Mouse (Mus musculus): ENCODE measurements around the gene Emb. TPM values are rescaled to one million over a fixed set of nuclear protein-coding genes. Genes with fewer than 3 reads are reported as not detected.
A peak's percentile ranks its signal among the peaks of the same experiment; 100 is the strongest.

Emb gene
- polyA plus RNA-seq, 2 experiments = 11.9 to 18.4 TPM

GRCm38 (mm10) chr13:117216126-117216525 lies 7.8 kb downstream of the Emb start:
- H3K4me1 ChIP-seq (ENCODE audit: control insufficient read depth, insufficient read depth, low read length) = peaks cover 6% of the 10 kb centered on the region
- H3K36me3 ChIP-seq (ENCODE audit: control insufficient read depth, insufficient read depth, low read length) = no peaks in the 10 kb centered on the region
- no peak overlapping the region for H3K4me3 ChIP-seq (replicated peaks; ENCODE audit: low read length)
- H3K4me2 ChIP-seq (replicated peaks; ENCODE audit: low read depth, low read length, severe bottlenecking) = no peak overlapping the region
- H3K27ac ChIP-seq (replicated peaks; ENCODE audit: low read depth, low read length) = no peak overlapping the region
- ATAC-seq (ENCODE audit: low FRiP score, low read depth) (no peak), DNase-seq (ENCODE audit: low spot score) (no peak)
- 23% methylated on average over 10 of the region's 10 CpGs for WGBS
- no peaks in the 10 kb centered on the region for H3K27me3 ChIP-seq (ENCODE audit: control insufficient read depth, insufficient read depth, low read length)
- TF ChIP-seq POLR2A (IDR thresholded peaks at IDR 0.05; ENCODE audit: borderline replicate concordance, extremely low read depth, insufficient read depth, insufficient read length) = no peak
- no peaks in the 10 kb centered on the region for H3K9me3 ChIP-seq (ENCODE audit: control insufficient read depth, low read length)
- H3K9ac ChIP-seq (ENCODE audit: low read depth, low read length, severe bottlenecking) = no peak overlapping the region

- Histone ChIP-seq H3K9me3 (ENCODE audit: control insufficient read depth, low read length) (no peaks in the 10 kb centered on the region), H3K27me3 (ENCODE audit: control insufficient read depth, insufficient read depth, low read length) (no peaks in the 10 kb centered on the region), H3K27ac (replicated peaks; ENCODE audit: low read depth, low read length) (no peak overlapping the region), H3K9ac (ENCODE audit: low read depth, low read length, severe bottlenecking) (no peak overlapping the region), H3K4me3 (replicated peaks; ENCODE audit: low read length) (no peak overlapping the region), H3K36me3 (ENCODE audit: control insufficient read depth, insufficient read depth, low read length) (no peaks in the 10 kb centered on the region), H3K4me1 (ENCODE audit: control insufficient read depth, insufficient read depth, low read length) (peaks cover 10% of the 10 kb centered on the region), H3K4me2 (replicated peaks; ENCODE audit: low read depth, low read length, severe bottlenecking) (no peak overlapping the region)
- WGBS = 20% methylated on average over 9 of the region's 9 CpGs
- TF ChIP-seq POLR2A (IDR thresholded peaks at IDR 0.05; ENCODE audit: borderline replicate concordance, extremely low read depth, insufficient read depth, insufficient read length) = no peak
- DNase-seq (ENCODE audit: low spot score) (no peak), ATAC-seq (ENCODE audit: low FRiP score, low read depth) (no peak)
Measured at GRCm38 (mm10) chr13:117216752-117217363, 8.5 kb downstream of the Emb start.

GRCm38 (mm10) chr13:117217621-117218020 lies 9.3 kb downstream of the Emb start:
- DNase-seq (ENCODE audit: low spot score) = no peak
- H3K27ac ChIP-seq (replicated peaks; ENCODE audit: low read depth, low read length) = no peak overlapping the region
- 30% methylated on average over 11 of the region's 11 CpGs for WGBS
- H3K9ac ChIP-seq (ENCODE audit: low read depth, low read length, severe bottlenecking) = no peak overlapping the region
- no peak overlapping the region for H3K4me2 ChIP-seq (replicated peaks; ENCODE audit: low read depth, low read length, severe bottlenecking)
- H3K9me3 ChIP-seq (ENCODE audit: control insufficient read depth, low read length) = no peaks in the 10 kb centered on the region
- no peaks in the 10 kb centered on the region for H3K27me3 ChIP-seq (ENCODE audit: control insufficient read depth, insufficient read depth, low read length)
- no peak overlapping the region for H3K4me3 ChIP-seq (replicated peaks; ENCODE audit: low read length)
- no peak for ATAC-seq (ENCODE audit: low FRiP score, low read depth)
- no peak for TF ChIP-seq POLR2A (IDR thresholded peaks at IDR 0.05; ENCODE audit: borderline replicate concordance, extremely low read depth, insufficient read depth, insufficient read length)
- peaks cover 10% of the 10 kb centered on the region for H3K4me1 ChIP-seq (ENCODE audit: control insufficient read depth, insufficient read depth, low read length)
- H3K36me3 ChIP-seq (ENCODE audit: control insufficient read depth, insufficient read depth, low read length) = no peaks in the 10 kb centered on the region

- DNase-seq (ENCODE audit: low spot score) (no peak), ATAC-seq (ENCODE audit: low FRiP score, low read depth) (no peak)
- TF ChIP-seq POLR2A (IDR thresholded peaks at IDR 0.05; ENCODE audit: borderline replicate concordance, extremely low read depth, insufficient read depth, insufficient read length) = no peak
- 73% methylated on average over 2 of the region's 2 CpGs for WGBS
- H3K9me3 ChIP-seq (ENCODE audit: control insufficient read depth, low read length) = no peaks in the 10 kb centered on the region
- H3K27me3 ChIP-seq (ENCODE audit: control insufficient read depth, insufficient read depth, low read length) = no peaks in the 10 kb centered on the region
- no peak overlapping the region for H3K27ac ChIP-seq (replicated peaks; ENCODE audit: low read depth, low read length)
- no peak overlapping the region for H3K4me2 ChIP-seq (replicated peaks; ENCODE audit: low read depth, low read length, severe bottlenecking)
- no peaks in the 10 kb centered on the region for H3K36me3 ChIP-seq (ENCODE audit: control insufficient read depth, insufficient read depth, low read length)
- H3K9ac ChIP-seq (ENCODE audit: low read depth, low read length, severe bottlenecking) = no peak overlapping the region
- H3K4me3 ChIP-seq (replicated peaks; ENCODE audit: low read length) = no peak overlapping the region
- peaks cover 10% of the 10 kb centered on the region for H3K4me1 ChIP-seq (ENCODE audit: control insufficient read depth, insufficient read depth, low read length)
Measured at GRCm38 (mm10) chr13:117218092-117218491, 9.8 kb downstream of the Emb start.

- peak overlapping the region; percentile 94 for H3K4me2 ChIP-seq (replicated peaks; ENCODE audit: low read depth, low read length, severe bottlenecking)
- no peak overlapping the region for H3K27ac ChIP-seq (replicated peaks; ENCODE audit: low read depth, low read length)
- ATAC-seq (ENCODE audit: low FRiP score, low read depth) (no peak), DNase-seq (ENCODE audit: low spot score) (no peak)
- WGBS = 9% methylated on average over 16 of the region's 16 CpGs
- H3K36me3 ChIP-seq (ENCODE audit: control insufficient read depth, insufficient read depth, low read length) = no peaks in the 10 kb centered on the region
- H3K27me3 ChIP-seq (ENCODE audit: control insufficient read depth, insufficient read depth, low read length) = no peaks in the 10 kb centered on the region
- peak overlapping the region; percentile 69 for H3K9ac ChIP-seq (ENCODE audit: low read depth, low read length, severe bottlenecking)
- no peaks in the 10 kb centered on the region for H3K9me3 ChIP-seq (ENCODE audit: control insufficient read depth, low read length)
- peak overlapping the region; percentile 66 for H3K4me3 ChIP-seq (replicated peaks; ENCODE audit: low read length)
- TF ChIP-seq POLR2A (IDR thresholded peaks at IDR 0.05; ENCODE audit: borderline replicate concordance, extremely low read depth, insufficient read depth, insufficient read length) = no peak
- peaks cover 10% of the 10 kb centered on the region for H3K4me1 ChIP-seq (ENCODE audit: control insufficient read depth, insufficient read depth, low read length)
Measured at GRCm38 (mm10) chr13:117219871-117220500, 11.7 kb downstream of the Emb start.
